Mouse (Mus musculus): Measurements from ENCODE around the gene Cyp17a1.

The Cyp17a1 gene

GRCm38 (mm10) chr19:46617361-46617760, 55.6 kb downstream of the Cyp17a1 start:
- no peak for DNase-seq (ENCODE audit: low read depth, low spot score)

Data from skeletal muscle tissue, adult 2 months (tissue).